Mouse (Mus musculus): ENCODE results near the gene Meis2.

Meis2 gene

GRCm38 (mm10) chr2:116060701-116061400 lies 4.8 kb downstream of the Meis2 start:
- ChIA-PET POLR2A (interaction anchor here in 3 of 4 experiments (0.6 to 3.8 kb wide), 9 partner anchors 9 to 204 kb away, joined by 3 to 32 read pairs (median 3); no protein-coding TSS in a partner anchor), CTCF (interaction anchor here in 2 of 4 experiments (1.0 to 1.8 kb wide), 3 partner anchors 14 to 205 kb away, joined by 3 to 5 read pairs (median 4); no protein-coding TSS in a partner anchor)

- ChIA-PET POLR2A (interaction anchor here in 3 of 4 experiments (0.6 to 3.8 kb wide), 7 partner anchors 9 to 203 kb away, joined by 3 to 32 read pairs (median 3); no protein-coding TSS in a partner anchor), CTCF (interaction anchor here in 2 of 4 experiments (1.0 to 1.8 kb wide), 3 partner anchors 14 to 204 kb away, joined by 3 to 5 read pairs (median 4); no protein-coding TSS in a partner anchor)
Measured at GRCm38 (mm10) chr2:116060210-116060609, 5.4 kb downstream of the Meis2 start.

- ChIA-PET CTCF (interaction anchor here in 2 of 4 experiments (1.0 to 1.8 kb wide), 3 partner anchors 15 to 204 kb away, joined by 3 to 5 read pairs (median 4); no protein-coding TSS in a partner anchor), POLR2A (interaction anchor here in 3 of 4 experiments (0.5 to 3.8 kb wide), 8 partner anchors 10 to 1778 kb away, joined by 3 to 32 read pairs (median 3); no protein-coding TSS in a partner anchor)
Measured at GRCm38 (mm10) chr2:116059661-116060060, 6.0 kb downstream of the Meis2 start.

- CTCF ChIA-PET, result interaction anchor here in 1 of 4 experiments (1.8 kb wide), 1 partner anchor 203 kb away, joined by 5 read pairs; no protein-coding TSS in a partner anchor
- POLR2A ChIA-PET, result interaction anchor here in 3 of 4 experiments (0.5 to 3.8 kb wide), 7 partner anchors 27 to 1777 kb away, joined by 3 to 32 read pairs (median 3); no protein-coding TSS in a partner anchor
Measured at GRCm38 (mm10) chr2:116059066-116059465, 6.6 kb downstream of the Meis2 start.

- POLR2A ChIA-PET, result no interaction called here
- CTCF ChIA-PET, result no interaction called here
Measured at GRCm38 (mm10) chr2:116058511-116058910, 7.1 kb downstream of the Meis2 start.

- ChIA-PET POLR2A (interaction anchor here in 2 of 4 experiments (1.1 to 1.6 kb wide), 3 partner anchors 19 to 37 kb away, joined by 3 read pairs; no protein-coding TSS in a partner anchor), CTCF (no interaction called here)
Measured at GRCm38 (mm10) chr2:116056826-116057225, 8.8 kb downstream of the Meis2 start.

- POLR2A ChIA-PET, result interaction anchor here in 2 of 4 experiments (1.1 to 1.6 kb wide), 3 partner anchors 18 to 37 kb away, joined by 3 read pairs; no protein-coding TSS in a partner anchor
- CTCF ChIA-PET, result interaction anchor here in 2 of 4 experiments (0.6 to 0.7 kb wide), 3 partner anchors 12 to 1010 kb away, joined by 3 to 8 read pairs (median 4); no protein-coding TSS in a partner anchor
Measured at GRCm38 (mm10) chr2:116055686-116056620, 9.7 kb downstream of the Meis2 start.

GRCm38 (mm10) chr2:116053931-116054330 lies 11.7 kb downstream of the Meis2 start:
- ChIA-PET CTCF (interaction anchor here in 1 of 4 experiments (0.7 kb wide), 1 partner anchor 33 kb away, joined by 3 read pairs; no protein-coding TSS in a partner anchor), POLR2A (no interaction called here)

GRCm38 (mm10) chr2:116052688-116053421 lies 12.8 kb downstream of the Meis2 start:
- ChIA-PET CTCF (no interaction called here), POLR2A (no interaction called here)

GRCm38 (mm10) chr2:116051906-116052614 lies 13.6 kb downstream of the Meis2 start:
- POLR2A ChIA-PET, result no interaction called here

GRCm38 (mm10) chr2:116049710-116050109 lies 15.9 kb downstream of the Meis2 start:
- ChIA-PET POLR2A (no interaction called here), CTCF (no interaction called here)

More at GRCm38 (mm10) chr2:116051906-116052614, 13.6 kb downstream of the Meis2 start:
- CTCF ChIA-PET, result no interaction called here

GRCm38 (mm10) chr2:116047365-116047764 lies 18.3 kb downstream of the Meis2 start:
- ChIA-PET POLR2A (interaction anchor here in 1 of 4 experiments (0.7 kb wide), 1 partner anchor 150 kb away, joined by 3 read pairs; no protein-coding TSS in a partner anchor), CTCF (no interaction called here)

GRCm38 (mm10) chr2:116045048-116045447 lies 20.6 kb downstream of the Meis2 start:
- CTCF ChIA-PET, result no interaction called here
- POLR2A ChIA-PET, result no interaction called here

- POLR2A ChIA-PET, result interaction anchor here in 2 of 4 experiments (0.6 to 1.2 kb wide), 2 partner anchors 9 to 23 kb away, joined by 3 read pairs; no protein-coding TSS in a partner anchor
Measured at GRCm38 (mm10) chr2:116042934-116043698, 22.5 kb downstream of the Meis2 start.

GRCm38 (mm10) chr2:116042447-116042846 lies 23.2 kb downstream of the Meis2 start:
- ChIA-PET CTCF (no interaction called here), POLR2A (interaction anchor here in 1 of 4 experiments (0.5 to 0.6 kb wide), 2 partner anchors 61 to 181 kb away, joined by 4 read pairs; no protein-coding TSS in a partner anchor)

More at GRCm38 (mm10) chr2:116042934-116043698, 22.5 kb downstream of the Meis2 start:
- CTCF ChIA-PET, result interaction anchor here in 1 of 4 experiments (0.6 kb wide), 1 partner anchor 857 kb away, joined by 3 read pairs; no protein-coding TSS in a partner anchor

GRCm38 (mm10) chr2:116041683-116042262 lies 23.9 kb downstream of the Meis2 start:
- CTCF ChIA-PET, result no interaction called here

More at GRCm38 (mm10) chr2:116041683-116042262, 23.9 kb downstream of the Meis2 start:
- POLR2A ChIA-PET, result interaction anchor here in 1 of 4 experiments (0.5 to 0.6 kb wide), 2 partner anchors 62 to 181 kb away, joined by 4 read pairs; no protein-coding TSS in a partner anchor

Data from embryonic stem cell, embryonic (primary cell).